ENCODE assay signal across 9 mouse cellular contexts in genomic region chr7:16639028-16639427, GRCm38 (mm10). TPM values are rescaled to one million over a fixed set of nuclear protein-coding genes. Genes with fewer than 3 reads are reported as not detected.
A peak's percentile ranks its signal among the peaks of the same experiment; 100 is the strongest.
DNase-seq lines count a peak whose midpoint lies in the region; ATAC-seq and TF ChIP-seq lines count a peak whose summit lies in the region.
"Had no signal": no experiment of that assay in that cellular context is flagged by ENCODE, and none has a peak within 500 bp of the region (broad histone marks: within the 10 kb centered on the region; RNA-seq: fewer than 3 reads in every experiment).

No protein-coding gene starts in this region.

- no peaks in the 10 kb centered on the region for H3K36me3 ChIP-seq in heart, embryonic 12.5 days
- no peaks in the 10 kb centered on the region for H3K36me3 ChIP-seq in heart, embryonic 15.5 days
- H3K36me3 ChIP-seq in stomach, postnatal 0 days (ENCODE audit: control insufficient read depth, insufficient read depth, low read length) = no peaks in the 10 kb centered on the region
- H3K36me3 ChIP-seq: lung, embryonic 15.5 days had no signal

- no peak overlapping the region for H3K4me2 ChIP-seq in heart, embryonic 12.5 days
- no peak overlapping the region for H3K4me2 ChIP-seq in heart, embryonic 15.5 days
- no peak overlapping the region for H3K4me2 ChIP-seq in stomach, postnatal 0 days (replicated peaks; ENCODE audit: low read depth)
- H3K4me2 ChIP-seq: lung, embryonic 15.5 days had no signal

- no peaks in the 10 kb centered on the region for H3K27me3 ChIP-seq in heart, embryonic 12.5 days (replicated peaks)
- no peaks in the 10 kb centered on the region for H3K27me3 ChIP-seq in heart, embryonic 15.5 days
- H3K27me3 ChIP-seq in stomach, postnatal 0 days (ENCODE audit: control insufficient read depth, insufficient read depth, low read length) = no peaks in the 10 kb centered on the region
- H3K27me3 ChIP-seq: lung, embryonic 15.5 days had no signal

- H3K4me1 ChIP-seq in heart, embryonic 12.5 days (replicated peaks) = peaks cover 9% of the 10 kb centered on the region; the same call in 1 of the 2 replicates
- peaks cover 16% of the 10 kb centered on the region for H3K4me1 ChIP-seq in heart, embryonic 15.5 days (replicated peaks)
- no peaks in the 10 kb centered on the region for H3K4me1 ChIP-seq in stomach, postnatal 0 days (replicated peaks; ENCODE audit: control insufficient read depth, insufficient read depth)
- H3K4me1 ChIP-seq: lung, embryonic 15.5 days had no signal

- no peak overlapping the region for H3K27ac ChIP-seq in heart, embryonic 12.5 days (ENCODE audit: poor library complexity, severe bottlenecking)
- H3K27ac ChIP-seq in heart, embryonic 15.5 days = peak overlapping the region; percentile 66
- no peak overlapping the region for H3K27ac ChIP-seq in stomach, postnatal 0 days (replicated peaks)
- H3K27ac ChIP-seq: lung, embryonic 15.5 days had no signal

- no peak for TF ChIP-seq CTCF in stomach, postnatal 0 days (IDR thresholded peaks at IDR 0.05; ENCODE audit: low read depth)

- no peak for ATAC-seq in heart, embryonic 12.5 days (ENCODE audit: insufficient number of reproducible peaks, low FRiP score)
- peak; percentile 69 for ATAC-seq in heart, embryonic 15.5 days (replicated peaks; ENCODE audit: insufficient number of reproducible peaks, insufficient read depth, low FRiP score, low read depth)
- no peak for ATAC-seq in stomach, postnatal 0 days (ENCODE audit: low FRiP score, low TSS enrichment)

- no peak overlapping the region for H3K4me3 ChIP-seq in heart, embryonic 12.5 days
- no peak overlapping the region for H3K4me3 ChIP-seq in heart, embryonic 15.5 days
- H3K4me3 ChIP-seq in stomach, postnatal 0 days (ENCODE audit: low read depth, low read length) = no peak overlapping the region
- H3K4me3 ChIP-seq: lung, embryonic 15.5 days had no signal

- 62% methylated on average over 3 of the region's 3 CpGs for WGBS in heart, embryonic 12.5 days
- 24% methylated on average over 3 of the region's 3 CpGs for WGBS in heart, embryonic 15.5 days
- WGBS in stomach, postnatal 0 days = 38% methylated on average over 3 of the region's 3 CpGs

- peaks cover 3% of the 10 kb centered on the region; the same call in 1 of the 2 replicates for H3K9me3 ChIP-seq in heart, embryonic 12.5 days (replicated peaks)
- H3K9me3 ChIP-seq in heart, embryonic 15.5 days (replicated peaks) = 0 out of 2 replicates have a peak, but pooled peaks cover 3% of the 10 kb centered on the region
- no peaks in the 10 kb centered on the region for H3K9me3 ChIP-seq in stomach, postnatal 0 days (ENCODE audit: control insufficient read depth, low read length)
- H3K9me3 ChIP-seq: lung, embryonic 15.5 days had no signal

- no peak for TF ChIP-seq EP300 in stomach, postnatal 0 days (optimal IDR thresholded peaks at IDR 0.05)

- peak; percentile 73 to 78 for DNase-seq in heart, adult 18-20 months
- peak; percentile 36 for DNase-seq in urinary bladder, postnatal 14 days (ENCODE audit: low spot score)
- DNase-seq in urinary bladder, adult 18-20 months (ENCODE audit: low spot score in 2 of 2) = no peak
- peak; percentile 24 for DNase-seq in stomach, postnatal 0 days (ENCODE audit: low spot score)
- no peak for DNase-seq in thymus, postnatal 0 days (ENCODE audit: low spot score)
- DNase-seq in retina, embryonic 14.5 days (ENCODE audit: low spot score) = no peak

- no peak overlapping the region for H3K9ac ChIP-seq in heart, embryonic 12.5 days
- no peak overlapping the region for H3K9ac ChIP-seq in heart, embryonic 15.5 days
- H3K9ac ChIP-seq in stomach, postnatal 0 days (ENCODE audit: low read length) = no peak overlapping the region
- H3K9ac ChIP-seq: lung, embryonic 15.5 days had no signal

RNA-seq across cellular contexts. Expression of gene Arhgap35, which starts 24.2 kb away (rescaled TPM):
- total RNA-seq in heart, adult 18-20 months (2021) = 10 to 100 TPM; 31.8 to 33.9 TPM
- polyA plus RNA-seq in heart, embryonic 12.5 days (2016; fragmentation: Nextera tagmentation; extraction: Ambion mirVana) = 20.3 and 21.4 TPM in 2 replicates
- 12.6 and 15.6 TPM in 2 replicates for polyA plus RNA-seq in heart, embryonic 15.5 days (2015; fragmentation: Nextera tagmentation; extraction: Ambion mirVana)
- 3.8 and 4.1 TPM in 2 replicates for polyA plus RNA-seq in stomach, postnatal 0 days (2015; fragmentation: Nextera tagmentation; extraction: Ambion mirVana)
- 3.8 and 4.0 TPM in 2 replicates for polyA plus RNA-seq in thymus, postnatal 0 days (2015; fragmentation: Nextera tagmentation; extraction: Ambion mirVana)

RNA-seq across cellular contexts. Expression of gene Ceacam15, which starts 36.5 kb away (rescaled TPM):
- not detected for total RNA-seq in heart, adult 18-20 months (2021)
- polyA plus RNA-seq in heart, embryonic 12.5 days (2016; fragmentation: Nextera tagmentation; extraction: Ambion mirVana) = 0.45 TPM in 2 replicates
- polyA plus RNA-seq in heart, embryonic 15.5 days (2015; fragmentation: Nextera tagmentation; extraction: Ambion mirVana) = 0.60 and 0.68 TPM in 2 replicates
- polyA plus RNA-seq in stomach, postnatal 0 days (2015; fragmentation: Nextera tagmentation; extraction: Ambion mirVana) = not detected in 2 replicates
- polyA plus RNA-seq in thymus, postnatal 0 days (2015; fragmentation: Nextera tagmentation; extraction: Ambion mirVana) = 0.86 and 1.3 TPM in 2 replicates
- polyA plus RNA-seq: lung, embryonic 15.5 days had no signal

Comparison
In these comparisons a context has a peak if more than half of its experiments do, and no peak if none do; other contexts are left out.
1. DNase-seq: peak in heart, adult 18-20 months (2 of 2), urinary bladder, postnatal 14 days (single experiment) and stomach, postnatal 0 days (single experiment); none in urinary bladder, adult 18-20 months (0 of 2), thymus, postnatal 0 days (single experiment) and retina, embryonic 14.5 days (single experiment).